Mouse (Mus musculus) megakaryocyte, embryonic 14.5 days (primary cell): ENCODE results near the gene Car5b. TPM values are rescaled to one million over a fixed set of nuclear protein-coding genes. Genes with fewer than 3 reads are reported as not detected.
A peak's percentile ranks its signal among the peaks of the same experiment; 100 is the strongest.

Source experiments
- H3K27me3 ChIP-seq: replicated peaks from 2 replicates; pipeline ENCODE3; 2012; ENCODE audit warnings: inconsistent platforms
- H3K36me3 ChIP-seq: replicated peaks from 2 replicates; pipeline ENCODE3; 2012; ENCODE audit warnings: low read length, inconsistent platforms, mixed read lengths
- H3K4me1 ChIP-seq: 2 replicates; pipeline ENCODE4 v1.6.1; 2012; ENCODE audit warnings: inconsistent platforms
- H3K4me3 ChIP-seq: replicated peaks from 2 replicates; pipeline ENCODE3; 2012; ENCODE audit warnings: moderate library complexity, mild to moderate bottlenecking, inconsistent platforms
- H3K9me3 ChIP-seq: 2 replicates; pipeline ENCODE4 v1.6.1; 2012; ENCODE audit warnings: inconsistent platforms
- FLI1 ChIP-seq: IDR thresholded peaks from 2 replicates; pipeline ENCODE4 v1.6.1; 2012; ENCODE audit warnings: low read length, inconsistent platforms, mixed read lengths
- GATA1 ChIP-seq: IDR thresholded peaks from 3 replicates; pipeline ENCODE4 v1.6.1; 2012; ENCODE audit warnings: mixed read lengths, low read length, inconsistent platforms, borderline replicate concordance
- polyA plus RNA-seq: library from polyadenylated mRNA; stranded (reverse); fragments of >175 nt; gene quantifications from 2 replicates; pipeline ENCODE4 v1.2.3, GENCODE M21; 2012; ENCODE audit warnings: low replicate concordance; ENCODE audit not compliant: insufficient read depth

Car5b gene
- polyA plus RNA-seq: 0.12 TPM in 1 of 2 replicates, not detected in the other

GRCm38 (mm10) chrX:164027607-164028289 is at the start of gene Car5b:
Gene Car5b (minus strand): TSS chrX:164027997.
- Histone ChIP-seq H3K9me3 (0 out of 2 replicates have a peak, but pooled peaks cover 5% of the 10 kb centered on the region), H3K4me3 (peak within 1 kb of the TSS; percentile 83)

DNA sequence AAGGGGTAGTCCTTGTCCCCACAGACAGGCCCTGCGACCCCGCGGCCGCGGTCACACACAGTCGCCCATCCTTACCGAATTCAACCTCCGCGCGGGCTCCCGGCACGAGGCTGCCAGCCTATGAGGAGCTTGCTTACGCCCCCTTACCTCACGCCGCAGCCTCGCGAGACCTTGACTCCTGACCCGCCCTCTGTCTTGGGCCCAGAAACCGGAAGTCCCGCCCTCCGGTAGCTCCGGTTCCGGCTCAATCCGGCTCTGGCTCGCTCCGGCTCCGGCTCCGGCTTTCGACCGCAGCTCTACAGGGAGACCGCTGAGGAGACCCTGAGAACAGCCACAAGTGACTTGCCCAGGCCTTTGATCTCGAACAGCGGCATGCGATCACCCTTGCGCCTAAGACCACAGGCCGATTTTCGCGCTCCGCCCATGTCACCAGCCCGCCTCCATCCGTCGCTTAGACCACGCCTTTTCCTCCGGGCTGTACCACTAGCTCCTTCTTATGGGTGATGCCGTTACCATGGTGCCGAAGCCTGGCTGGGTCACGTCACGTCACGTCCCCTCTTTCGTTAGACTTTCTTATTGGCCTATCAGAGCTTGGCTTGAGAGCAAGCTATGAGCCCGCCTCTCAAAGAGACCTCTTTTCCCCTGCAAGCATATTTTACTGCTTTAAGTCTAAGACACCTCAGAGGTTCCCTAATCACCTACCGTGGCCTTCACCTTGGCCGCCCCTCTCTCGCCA is 48.4 kb upstream of the Car5b start, which contains the start of gene Siah1b:
Siah1b (minus strand) TSS at position 454 of the 736 bp plus-strand sequence.
- Histone ChIP-seq H3K9me3 (peaks cover 3% of the 10 kb centered on the region; the same call in 1 of the 2 replicates), H3K36me3 (peaks cover 25% of the 10 kb centered on the region), H3K4me1 (peaks cover 25% of the 10 kb centered on the region), H3K27me3 (peaks cover 3% of the 10 kb centered on the region), H3K4me3 (peak within 1 kb of the TSS; percentile 95)
- peak; percentile 34; the same call in 1 of the 2 replicates for TF ChIP-seq FLI1
- TF ChIP-seq GATA1: no peak

More at GRCm38 (mm10) chrX:164027607-164028289, at the start of gene Car5b:
- Histone ChIP-seq H3K4me1 (0 out of 2 replicates have a peak, but pooled peaks cover 4% of the 10 kb centered on the region), H3K36me3 (no peaks in the 10 kb centered on the region), H3K27me3 (peaks cover 9% of the 10 kb centered on the region)
- TF ChIP-seq FLI1: no peak

GRCm38 (mm10) chrX:164068968-164069367 is 41.2 kb upstream of the Car5b start:
- TF ChIP-seq FLI1: no peak
- TF ChIP-seq GATA1: no peak
- no peak overlapping the region for H3K4me3 ChIP-seq
- H3K27me3 ChIP-seq: no peaks in the 10 kb centered on the region
- no peaks in the 10 kb centered on the region for H3K9me3 ChIP-seq
- peaks cover 23% of the 10 kb centered on the region for H3K4me1 ChIP-seq
- H3K36me3 ChIP-seq: peaks cover 22% of the 10 kb centered on the region

DNA sequence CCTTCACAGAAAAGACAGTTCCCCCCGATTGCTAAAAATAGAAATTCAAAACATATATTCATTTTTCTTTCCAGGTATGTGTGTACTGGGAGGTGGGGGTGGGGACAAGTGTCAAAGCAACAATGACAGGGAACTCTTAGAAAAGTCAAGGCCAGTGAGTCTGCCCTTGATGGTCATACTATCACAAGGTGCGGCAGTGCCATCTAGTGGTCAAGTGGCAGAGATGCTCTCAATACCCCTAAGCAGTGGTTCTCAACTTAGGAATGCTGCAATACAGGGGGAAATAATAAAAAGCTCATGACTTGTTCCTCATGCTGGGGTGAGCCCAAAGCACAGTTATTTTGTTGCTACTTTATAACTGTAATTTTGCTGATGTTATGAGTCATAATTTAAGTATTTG is 38.4 kb upstream of the Car5b start:
- Histone ChIP-seq H3K9me3 (no peaks in the 10 kb centered on the region), H3K36me3 (peaks cover 4% of the 10 kb centered on the region), H3K27me3 (no peaks in the 10 kb centered on the region), H3K4me1 (peaks cover 15% of the 10 kb centered on the region), H3K4me3 (no peak overlapping the region)
- no peak for TF ChIP-seq FLI1
- TF ChIP-seq GATA1: no peak

DNA sequence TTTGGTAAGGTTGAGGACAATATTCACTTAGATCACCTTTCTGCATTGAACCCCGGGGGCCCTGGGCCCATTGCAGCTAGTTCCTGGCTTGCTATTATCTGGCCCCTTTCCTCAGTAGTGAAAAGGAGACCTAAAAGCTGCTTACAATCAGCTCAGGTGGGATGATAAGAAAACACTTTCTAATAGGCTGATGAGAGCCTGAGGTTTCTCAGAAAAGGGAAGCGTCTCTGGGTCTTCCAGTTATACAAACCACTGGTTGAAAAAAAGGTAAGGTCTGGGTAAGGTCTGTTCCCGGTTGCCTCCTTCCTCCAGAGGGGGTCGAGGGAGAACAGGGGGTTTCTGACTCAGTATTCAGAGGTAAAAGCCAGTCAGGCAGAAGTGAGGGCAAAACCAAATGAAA is 31.3 kb upstream of the Car5b start:
- no peaks in the 10 kb centered on the region for H3K9me3 ChIP-seq
- no peak overlapping the region for H3K4me3 ChIP-seq
- H3K36me3 ChIP-seq: no peaks in the 10 kb centered on the region
- TF ChIP-seq FLI1 (no peak), GATA1 (no peak)
- H3K4me1 ChIP-seq: peaks cover 13% of the 10 kb centered on the region
- peaks cover 12% of the 10 kb centered on the region for H3K27me3 ChIP-seq

- H3K9me3 ChIP-seq: no peaks in the 10 kb centered on the region
- TF ChIP-seq FLI1 (no peak), GATA1 (no peak)
- no peaks in the 10 kb centered on the region for H3K36me3 ChIP-seq
- H3K27me3 ChIP-seq: peaks cover 14% of the 10 kb centered on the region
- H3K4me1 ChIP-seq: peaks cover 13% of the 10 kb centered on the region
- no peak overlapping the region for H3K4me3 ChIP-seq
Measured at GRCm38 (mm10) chrX:164058523-164058922, 30.7 kb upstream of the Car5b start.

GRCm38 (mm10) chrX:164055726-164056125 is 27.9 kb upstream of the Car5b start:
- H3K36me3 ChIP-seq: no peaks in the 10 kb centered on the region
- TF ChIP-seq GATA1 (no peak), FLI1 (no peak)
- H3K4me3 ChIP-seq: no peak overlapping the region
- no peaks in the 10 kb centered on the region for H3K9me3 ChIP-seq
- H3K4me1 ChIP-seq: peaks cover 13% of the 10 kb centered on the region
- peaks cover 14% of the 10 kb centered on the region for H3K27me3 ChIP-seq

- TF ChIP-seq GATA1: no peak
- Histone ChIP-seq H3K36me3 (no peaks in the 10 kb centered on the region), H3K9me3 (peaks cover 10% of the 10 kb centered on the region)
Measured at GRCm38 (mm10) chrX:164046736-164047135, 18.9 kb upstream of the Car5b start.

GRCm38 (mm10) chrX:164042069-164042468 is 14.3 kb upstream of the Car5b start:
- Histone ChIP-seq H3K4me1 (peaks cover 3% of the 10 kb centered on the region; the same call in 1 of the 2 replicates), H3K9me3 (peaks cover 19% of the 10 kb centered on the region), H3K4me3 (no peak overlapping the region), H3K27me3 (peaks cover 33% of the 10 kb centered on the region), H3K36me3 (no peaks in the 10 kb centered on the region)
- TF ChIP-seq FLI1 (no peak), GATA1 (no peak)

More at GRCm38 (mm10) chrX:164046736-164047135, 18.9 kb upstream of the Car5b start:
- Histone ChIP-seq H3K4me3 (no peak overlapping the region), H3K27me3 (peaks cover 21% of the 10 kb centered on the region), H3K4me1 (peaks cover 3% of the 10 kb centered on the region; the same call in 1 of the 2 replicates)

GRCm38 (mm10) chrX:164038882-164039281 is 11.1 kb upstream of the Car5b start:
- H3K36me3 ChIP-seq: no peaks in the 10 kb centered on the region
- TF ChIP-seq FLI1 (no peak), GATA1 (no peak)
- peaks cover 18% of the 10 kb centered on the region for H3K9me3 ChIP-seq
- no peaks in the 10 kb centered on the region for H3K4me1 ChIP-seq
- peaks cover 21% of the 10 kb centered on the region for H3K27me3 ChIP-seq
- no peak overlapping the region for H3K4me3 ChIP-seq
